Mouse (Mus musculus) left cerebral cortex, postnatal 14 days (tissue): ENCODE data around the gene Cntn1. TPM values are rescaled to one million over a fixed set of nuclear protein-coding genes. Genes with fewer than 3 reads are reported as not detected.

Experiments used
- DNase-seq, 2 experiments: peaks; one replicate each; pipeline ENCODE4 v3.0.0; 2021 to 2022; ENCODE audit warnings: low spot score in 2 of 2, mixed read lengths in 1 of 2
- intact Hi-C: fragments of 180-260 bp; cut with DNase I; formaldehyde crosslinking; loops from one replicate; pipeline ENCODE4 v1.15.1; 2025
- total RNA-seq, 2 experiments: library from RNA; stranded (reverse); gene quantifications; 2 replicates each; pipeline ENCODE4 v1.2.3; 2021

The Cntn1 gene
- total RNA-seq, 2 experiments from 2014 or later, result 376 to 404 TPM

DNA sequence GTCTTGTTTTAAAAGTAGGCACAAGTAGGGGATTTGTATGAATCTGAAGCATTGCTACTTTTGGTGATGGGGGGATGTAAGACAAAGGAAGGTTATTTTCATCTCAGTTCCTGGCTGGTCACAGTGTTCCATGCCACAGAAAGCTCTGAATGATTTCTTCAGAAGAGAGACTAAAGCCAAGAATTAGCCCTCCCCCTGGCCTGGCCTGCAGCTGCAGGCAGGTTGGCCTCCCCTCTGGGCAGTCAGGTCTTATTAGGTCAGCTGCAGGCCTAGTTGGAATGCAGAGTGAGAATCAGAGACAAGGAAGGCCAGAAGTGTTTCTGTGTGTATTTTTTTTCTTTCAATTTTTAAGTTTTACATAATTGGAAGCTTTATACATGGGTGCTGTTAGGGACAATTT is 61.5 kb downstream of the Cntn1 start:
- intact Hi-C loops, result no loop called here
- DNase-seq, result peak; percentile 26 to 30

DNA sequence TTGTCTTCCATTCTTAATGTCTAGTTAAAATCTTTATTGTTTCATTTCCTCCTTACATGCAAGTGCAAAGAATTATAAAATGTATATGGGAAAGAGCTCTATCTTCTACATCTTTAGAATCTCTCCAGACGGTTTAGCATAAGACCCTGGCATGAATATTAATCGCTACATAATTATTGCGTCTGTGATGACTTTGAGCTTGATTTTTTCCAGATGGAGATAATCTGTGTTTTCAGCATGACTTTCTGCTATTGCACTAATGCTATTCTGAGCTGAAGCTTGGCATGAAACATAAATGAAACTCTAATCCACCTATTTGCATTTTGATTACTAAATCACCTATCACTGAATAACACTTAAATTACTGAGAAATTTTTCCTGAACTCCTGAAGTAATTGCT is 82.0 kb downstream of the Cntn1 start:
- intact Hi-C loops, result no loop called here
- no peak for DNase-seq

DNA sequence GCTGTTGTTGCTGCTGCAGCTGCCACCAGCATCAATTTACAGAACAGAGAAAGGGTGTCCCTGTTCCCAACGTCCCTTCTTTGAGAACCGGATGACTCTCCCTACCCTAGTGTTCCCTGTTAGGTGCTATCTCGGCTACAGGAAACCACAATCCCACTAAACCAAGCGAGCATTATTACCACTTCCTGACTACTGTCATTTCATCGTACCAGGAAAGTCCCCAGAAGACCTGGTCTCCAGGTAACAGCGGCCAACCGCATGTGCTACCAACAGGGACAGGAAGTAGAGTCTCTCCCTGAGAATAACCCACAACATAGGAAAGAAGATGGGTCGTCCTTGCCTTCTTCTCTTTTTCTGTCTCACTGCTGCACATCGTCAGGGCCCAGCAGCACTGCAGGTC is 83.3 kb downstream of the Cntn1 start:
- no peak for DNase-seq
- intact Hi-C loops, result no loop called here

DNA sequence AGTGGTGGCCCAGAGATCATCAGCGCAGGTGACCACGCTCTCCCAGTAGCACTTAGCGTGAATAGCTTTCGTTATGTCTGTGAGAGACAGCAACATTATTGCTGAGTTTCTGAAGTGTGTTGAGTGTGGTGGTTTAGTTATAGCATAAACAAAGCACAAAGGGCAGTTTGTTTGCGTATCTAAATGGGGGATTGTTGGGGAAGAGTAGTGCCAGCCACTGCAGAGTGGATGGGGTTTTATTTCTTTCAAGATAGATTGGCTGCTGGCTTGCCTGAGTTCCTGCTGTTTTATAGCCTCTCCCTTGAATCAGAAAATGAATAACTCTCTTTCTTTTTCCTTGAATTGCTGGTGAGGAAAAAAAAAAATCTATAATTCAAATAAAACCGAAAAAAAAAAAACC is 86.1 kb downstream of the Cntn1 start:
- no peak for DNase-seq
- intact Hi-C loops, result no loop called here

DNA sequence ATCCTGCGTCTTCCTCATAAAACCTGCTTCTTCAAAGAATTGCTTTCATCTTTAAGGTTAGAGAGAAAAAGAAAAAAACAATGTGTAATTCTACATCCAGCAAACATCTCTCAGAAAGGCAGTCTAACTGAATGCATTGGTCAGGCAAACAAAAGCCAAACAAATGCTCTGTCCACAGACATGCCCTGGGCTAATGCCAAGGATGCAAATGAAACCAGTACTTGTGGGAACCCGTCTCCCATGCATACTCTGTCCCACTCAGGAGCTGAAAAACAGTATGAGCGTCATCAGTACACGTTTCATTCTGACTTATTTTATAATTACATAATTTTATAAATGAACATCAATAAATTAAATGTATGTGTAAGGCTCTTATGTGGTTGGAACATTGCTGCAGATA is 91.0 kb downstream of the Cntn1 start:
- intact Hi-C loops, result no loop called here

DNA sequence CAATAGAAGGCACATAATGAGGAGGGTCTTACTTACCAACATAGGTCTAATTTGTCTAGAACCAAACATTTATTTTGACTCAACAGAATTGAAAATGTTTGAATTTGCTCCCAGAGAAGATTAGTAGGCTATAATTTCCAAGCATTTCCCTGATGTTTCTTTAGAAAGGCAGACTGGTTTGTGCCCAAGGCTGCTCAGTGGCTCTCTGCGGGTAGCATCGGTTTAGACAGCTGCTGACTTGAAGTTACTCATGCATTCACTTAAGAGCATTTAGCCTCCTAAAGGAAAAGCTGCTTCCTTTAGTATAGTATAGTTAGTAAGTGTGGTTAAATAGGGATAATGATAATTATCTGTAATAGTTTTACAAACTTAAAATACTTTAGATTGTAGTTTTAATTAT is 104.0 kb downstream of the Cntn1 start:
- no peak for DNase-seq
- intact Hi-C loops, result no loop called here

More for the DNA sequence above, 91.0 kb downstream of the Cntn1 start:
- DNase-seq, result no peak

DNA sequence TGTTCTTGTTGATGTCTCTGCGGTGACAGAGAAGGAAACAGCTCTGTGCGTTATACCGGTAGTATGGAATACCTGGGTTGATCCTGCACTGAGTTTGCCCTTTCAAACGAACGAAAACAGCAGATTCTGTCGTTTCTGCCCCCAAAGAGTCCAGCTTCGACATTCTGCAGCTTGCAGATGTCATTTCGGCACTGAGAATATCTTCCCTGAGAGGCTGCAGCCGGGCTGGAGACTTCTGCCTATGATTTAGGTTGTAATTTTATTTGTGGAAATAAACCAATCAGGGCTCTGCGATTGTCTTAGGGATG is 109.8 kb downstream of the Cntn1 start:
- no peak for DNase-seq
- intact Hi-C loops, result loop anchor here (5.0 to 10.0 kb wide), 3 partner anchors 74 to 194 kb away; partner anchors contain the start of gene Cntn1

DNA sequence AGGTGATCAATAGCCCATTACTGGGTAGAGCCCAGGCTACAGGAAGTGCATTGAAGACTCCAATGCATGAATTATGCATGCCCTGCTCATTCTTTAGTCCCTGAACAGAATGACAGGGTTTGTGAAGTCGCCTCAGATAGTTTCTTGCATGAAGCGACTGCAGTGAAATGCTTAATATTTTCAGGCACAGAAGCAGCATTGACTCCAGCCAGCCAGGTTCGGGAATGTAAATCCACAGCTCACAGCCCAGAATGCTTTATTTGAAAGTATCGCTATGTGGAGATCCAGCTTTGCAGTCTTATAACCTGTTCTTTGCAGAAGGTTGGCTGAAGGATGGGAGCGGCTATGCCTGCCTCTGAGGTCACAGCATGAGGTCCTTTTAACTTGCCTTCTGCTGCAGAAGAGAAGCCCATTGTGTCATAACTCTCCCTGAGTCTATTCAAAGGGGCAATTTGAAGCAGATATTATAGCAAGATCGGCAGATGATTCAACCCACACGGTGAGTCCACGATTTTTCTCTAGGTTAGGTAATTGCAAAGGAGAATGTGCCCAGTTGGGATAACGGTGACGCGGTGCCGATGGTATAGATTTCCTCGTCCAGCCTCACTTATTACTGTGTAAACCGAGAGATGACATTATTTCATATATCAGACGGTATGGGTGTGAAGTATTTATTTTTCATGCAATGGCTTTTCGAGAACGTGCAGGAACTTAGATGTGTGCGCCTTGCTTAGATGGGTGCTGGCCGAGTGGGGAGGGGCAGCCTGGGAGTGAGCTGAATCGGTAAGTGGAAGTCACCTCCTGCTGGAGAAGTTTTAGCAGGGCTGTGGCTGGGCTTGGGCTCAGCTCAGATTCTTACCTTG is 110.4 kb downstream of the Cntn1 start:
- intact Hi-C loops, result loop anchor here (5.0 to 10.0 kb wide), 3 partner anchors 73 to 194 kb away; partner anchors contain the start of gene Cntn1

DNA sequence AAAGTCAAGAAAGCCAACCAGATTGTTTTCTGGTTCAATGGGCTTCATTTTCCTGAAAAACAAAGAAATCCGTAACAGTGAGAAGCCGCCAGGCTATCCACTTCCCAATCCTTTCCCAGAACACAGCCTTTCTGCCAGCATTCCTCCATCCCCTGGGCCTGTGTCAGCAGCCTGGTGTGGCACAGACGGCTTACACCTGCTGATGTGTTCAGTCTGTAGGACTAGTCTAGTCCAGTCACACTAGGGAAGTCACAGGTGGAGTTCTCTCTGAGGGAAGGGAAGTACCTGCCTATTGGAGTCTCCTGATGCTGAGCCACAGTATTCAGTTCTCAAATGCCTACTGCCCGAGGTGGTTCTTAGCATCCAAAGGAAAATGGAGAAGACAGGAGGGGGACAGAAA is 111.9 kb downstream of the Cntn1 start:
- intact Hi-C loops, result loop anchor here (5.0 to 10.0 kb wide), 3 partner anchors 72 to 196 kb away; partner anchors contain the start of gene Cntn1
- DNase-seq, result no peak

More for the DNA sequence above, 110.4 kb downstream of the Cntn1 start:
- DNase-seq, result peak; percentile 46 to 50

DNA sequence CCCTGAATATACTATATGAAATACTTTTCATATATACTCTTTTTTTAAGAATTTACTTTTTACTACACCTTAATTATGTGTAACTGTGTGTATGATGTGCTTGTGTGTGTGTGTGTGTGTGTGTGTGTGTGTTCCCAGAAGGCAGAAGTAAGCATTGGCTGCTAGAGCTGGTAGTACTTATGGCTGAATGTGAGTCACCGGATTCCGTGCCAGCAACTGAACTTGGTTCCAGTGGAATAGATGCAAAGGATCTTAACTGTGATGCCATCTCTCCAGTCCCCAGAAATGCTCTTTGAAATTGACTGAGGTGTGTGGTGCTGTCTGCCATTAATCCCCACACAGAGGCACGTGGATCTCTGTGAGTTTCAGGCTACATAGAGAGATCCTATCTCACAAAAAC is 113.2 kb downstream of the Cntn1 start:
- intact Hi-C loops, result loop anchor here (5.0 to 10.0 kb wide), 3 partner anchors 71 to 197 kb away; partner anchors contain the start of gene Cntn1
- peak; percentile 30 to 66 for DNase-seq

DNA sequence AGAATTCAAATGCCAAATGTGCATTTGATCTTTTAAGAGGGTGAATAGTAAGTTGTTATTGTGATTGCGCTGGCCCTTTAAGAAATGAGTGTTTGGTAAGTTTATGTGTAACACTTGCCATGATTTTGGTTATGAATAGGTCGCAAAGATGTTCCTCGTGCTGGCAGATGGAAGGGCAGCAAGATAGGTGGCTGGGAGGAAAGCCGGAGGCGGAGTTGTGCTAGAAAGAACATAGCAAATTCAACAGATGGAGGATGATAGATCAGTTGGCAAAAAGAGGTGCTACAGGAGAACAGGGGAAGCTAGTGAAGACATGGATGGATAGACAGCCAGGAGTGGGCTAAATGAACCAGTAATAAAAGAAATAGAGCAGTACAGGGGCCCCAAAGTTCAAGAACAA is 115.3 kb downstream of the Cntn1 start:
- DNase-seq, result peak in 1 of 2 experiments; percentile 41
- intact Hi-C loops, result loop anchor here (10.0 kb wide), 1 partner anchor 69 kb away; no protein-coding TSS in a partner anchor

DNA sequence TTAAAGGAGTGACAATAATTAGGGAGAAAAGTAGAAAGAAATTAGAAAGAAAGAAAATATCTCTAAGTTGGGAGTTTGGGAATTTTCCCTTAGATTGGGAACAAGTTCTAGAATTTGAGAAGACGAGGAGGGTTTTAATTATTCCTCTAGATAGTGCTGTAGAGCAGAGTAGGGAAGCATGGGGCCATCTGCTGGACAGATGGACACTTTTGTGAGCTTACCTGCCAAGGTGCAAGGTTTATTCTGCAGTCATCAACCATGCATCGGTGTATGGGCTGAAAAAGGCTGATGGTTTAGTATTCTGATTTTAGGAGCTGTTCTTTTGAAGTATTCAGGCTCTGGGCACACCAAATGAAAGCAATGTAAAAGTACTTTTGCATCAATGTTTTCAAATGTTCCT is 124.8 kb downstream of the Cntn1 start:
- DNase-seq, result no peak
- intact Hi-C loops, result no loop called here

DNA sequence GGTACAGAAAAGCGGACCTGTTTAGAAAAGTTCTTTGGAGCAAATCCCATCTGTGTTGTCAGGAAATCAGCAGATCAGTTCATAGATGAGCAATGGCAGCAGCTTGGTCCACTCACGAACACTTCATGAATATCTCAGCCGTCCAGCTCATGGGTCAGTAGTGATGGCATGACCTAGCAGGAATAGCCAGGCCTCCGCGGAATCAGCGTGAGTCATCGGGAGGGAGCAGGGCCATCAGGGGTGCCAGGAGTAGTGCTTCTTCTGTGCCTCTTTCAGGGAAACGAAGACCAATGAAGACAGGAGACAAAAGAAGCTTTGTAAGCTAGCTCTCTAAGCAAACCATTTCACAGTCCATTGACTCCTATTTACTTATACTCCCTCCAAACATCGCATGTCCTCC is 126.4 kb downstream of the Cntn1 start:
- intact Hi-C loops, result no loop called here
- DNase-seq, result no peak

DNA sequence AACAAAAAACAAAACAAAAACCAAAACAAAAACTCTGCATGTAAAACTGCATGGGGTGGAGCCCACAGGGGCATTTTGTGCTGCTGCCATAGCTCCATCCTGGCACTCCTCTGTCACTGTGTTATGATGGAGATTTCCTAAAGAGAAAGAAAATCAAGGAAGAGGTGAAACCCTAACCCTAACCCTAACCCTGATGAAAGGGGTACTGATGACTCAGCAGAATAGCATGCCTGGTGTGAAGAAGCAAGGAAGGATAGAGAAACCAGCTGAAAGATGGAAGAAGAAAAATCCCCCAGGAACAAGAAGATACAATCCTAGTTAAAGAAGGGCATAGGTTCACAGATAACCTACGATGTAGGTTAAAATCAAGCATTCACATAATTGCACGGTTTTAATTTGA is 134.5 kb downstream of the Cntn1 start:
- intact Hi-C loops, result no loop called here
- DNase-seq, result no peak

DNA sequence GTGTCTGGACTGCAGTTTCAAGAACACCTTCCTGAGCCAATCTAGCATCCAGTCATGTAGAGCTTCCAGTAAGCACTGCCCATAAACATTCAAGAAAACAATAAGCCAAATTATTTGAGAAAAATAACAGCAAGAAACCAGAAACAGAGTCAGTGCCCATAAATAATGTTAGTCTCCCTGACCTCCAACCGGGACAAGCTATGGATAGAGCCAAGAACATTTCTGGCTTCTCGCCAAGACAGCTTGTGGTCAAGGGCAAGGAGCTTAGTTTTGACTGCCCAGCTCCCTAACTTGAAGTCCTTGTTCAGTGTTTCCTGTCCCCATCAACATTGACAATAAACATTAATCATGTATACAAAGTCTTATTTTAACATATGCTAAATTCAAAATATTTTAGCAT is 139.0 kb downstream of the Cntn1 start:
- DNase-seq, result no peak
- intact Hi-C loops, result no loop called here

DNA sequence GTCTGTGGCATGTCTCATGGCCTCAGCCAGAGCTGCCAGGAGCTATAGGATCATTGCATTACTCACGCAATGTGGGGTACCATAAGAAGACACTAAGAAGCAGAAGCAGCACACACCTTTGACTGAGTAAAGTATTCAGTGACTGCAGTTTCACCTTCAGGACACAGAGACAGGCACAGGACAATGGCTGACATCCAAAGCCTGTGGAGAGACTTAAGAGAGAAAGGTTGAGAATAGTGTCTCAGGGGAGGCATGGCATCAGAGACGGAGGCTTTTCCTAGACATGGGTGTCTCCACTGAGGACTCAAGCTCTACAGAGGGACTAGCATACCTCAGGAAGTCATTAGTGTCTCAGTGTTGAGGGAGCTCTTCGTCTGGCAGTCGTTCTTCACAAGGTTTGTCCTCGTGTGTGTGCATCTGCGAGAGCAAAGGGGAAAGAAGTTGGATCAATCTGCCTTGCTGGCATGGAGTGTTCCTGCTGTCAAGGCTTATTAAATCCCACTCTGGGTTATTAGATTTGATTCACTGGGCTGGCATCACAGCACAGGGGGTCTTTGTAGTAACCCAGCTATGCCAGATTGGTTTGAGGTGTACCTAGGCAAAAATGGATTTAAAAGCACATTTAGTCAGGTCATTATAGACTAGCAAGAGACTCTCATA is 149.5 kb downstream of the Cntn1 start:
- no peak for DNase-seq
- intact Hi-C loops, result no loop called here

DNA sequence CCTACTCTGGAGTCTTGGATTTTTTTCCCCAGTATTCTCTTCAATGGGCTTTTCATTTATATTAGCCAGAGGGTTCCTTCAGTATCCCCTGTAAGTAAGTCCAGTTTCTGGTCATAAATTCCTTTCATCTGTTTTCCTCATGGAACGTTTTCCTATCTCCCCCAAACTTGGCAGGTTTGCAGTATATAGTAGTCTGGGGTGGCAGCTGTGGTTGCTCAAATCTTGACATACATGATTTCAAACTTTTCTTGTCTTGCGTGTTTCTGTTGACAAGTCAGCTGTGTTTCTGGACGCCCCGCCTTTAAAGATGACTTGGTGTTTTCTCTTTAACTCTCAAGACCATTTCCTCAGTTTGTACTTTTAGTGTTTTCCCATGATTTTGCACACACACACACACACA is 155.7 kb downstream of the Cntn1 start:
- no peak for DNase-seq
- intact Hi-C loops, result no loop called here

DNA sequence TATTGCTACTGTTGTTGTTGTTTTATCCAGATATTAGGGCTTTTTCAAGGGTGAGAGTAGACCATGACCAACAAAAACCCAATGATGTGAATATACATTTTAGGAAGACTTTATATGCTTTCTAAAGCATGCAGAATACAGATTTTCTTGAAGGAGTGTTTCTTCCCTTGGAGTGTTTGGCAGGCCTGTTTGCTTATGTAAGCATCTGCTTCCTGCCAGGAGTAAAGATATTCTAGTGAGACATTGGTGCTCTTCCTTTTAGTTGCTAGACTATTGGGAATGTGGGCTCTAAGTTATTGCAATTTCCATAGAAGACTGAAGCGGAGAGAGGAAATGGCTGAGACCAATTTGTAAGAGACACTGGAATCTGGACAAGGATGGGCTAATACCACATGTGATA is 158.8 kb downstream of the Cntn1 start:
- peak; percentile 51 for DNase-seq
- intact Hi-C loops, result no loop called here

DNA sequence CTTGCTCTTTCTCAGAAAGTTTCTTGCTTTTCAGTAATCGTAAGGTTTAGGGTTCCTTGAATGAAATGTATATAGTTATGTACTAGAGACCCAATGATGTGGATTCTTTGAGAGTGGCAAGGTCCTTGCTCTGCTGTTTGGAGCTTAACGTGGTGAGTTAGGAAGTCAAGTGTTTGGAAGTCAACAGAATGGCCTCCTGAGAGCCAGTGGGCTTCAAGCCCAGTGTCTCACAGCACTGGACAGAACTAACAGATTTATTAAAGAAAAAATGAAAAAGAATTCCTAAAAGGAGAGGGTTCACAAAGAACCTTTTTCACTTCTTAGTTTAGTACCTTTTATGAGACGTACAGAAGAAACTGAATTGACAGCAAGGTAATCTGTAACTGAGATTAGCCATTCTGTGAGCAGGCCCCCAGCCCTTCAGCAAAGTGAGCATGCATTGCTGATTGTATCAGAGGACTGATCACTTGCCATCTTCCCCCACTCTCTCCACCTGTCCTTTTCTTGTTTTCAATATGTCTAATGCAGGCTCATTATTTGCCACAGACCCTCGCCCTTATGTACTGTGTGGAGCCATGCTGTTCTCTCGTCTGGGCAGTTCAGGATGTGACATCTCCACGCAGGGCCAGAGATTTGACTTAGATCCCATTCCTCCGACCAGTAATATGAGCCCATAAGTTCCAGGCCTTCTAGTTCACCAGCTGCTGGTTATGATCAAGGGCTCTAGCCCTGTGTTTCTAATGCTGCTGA is 159.7 kb downstream of the Cntn1 start:
- intact Hi-C loops, result no loop called here
- no peak for DNase-seq

DNA sequence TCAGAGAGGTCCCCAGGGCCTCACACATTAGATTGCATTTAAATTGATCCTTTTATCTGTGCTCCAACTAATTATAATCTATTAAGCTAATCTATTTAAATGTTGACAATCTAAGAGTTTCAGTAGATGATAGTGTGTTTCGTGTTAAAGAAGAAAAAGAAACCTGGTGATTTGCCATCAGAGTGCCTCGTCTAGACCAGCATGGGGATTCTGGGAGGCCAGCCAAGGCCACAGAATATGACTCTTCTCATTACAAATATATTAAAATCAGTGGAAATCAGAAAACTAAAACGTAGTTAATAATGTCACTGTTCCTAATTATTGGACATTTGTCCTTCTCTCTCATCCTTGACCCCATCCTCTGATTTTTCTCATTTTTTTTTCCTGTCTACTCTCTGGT is 164.9 kb downstream of the Cntn1 start:
- DNase-seq, result no peak
- intact Hi-C loops, result no loop called here
